Comparison of ENCODE assay signal across 24 mouse cellular contexts in the genomic region with DNA sequence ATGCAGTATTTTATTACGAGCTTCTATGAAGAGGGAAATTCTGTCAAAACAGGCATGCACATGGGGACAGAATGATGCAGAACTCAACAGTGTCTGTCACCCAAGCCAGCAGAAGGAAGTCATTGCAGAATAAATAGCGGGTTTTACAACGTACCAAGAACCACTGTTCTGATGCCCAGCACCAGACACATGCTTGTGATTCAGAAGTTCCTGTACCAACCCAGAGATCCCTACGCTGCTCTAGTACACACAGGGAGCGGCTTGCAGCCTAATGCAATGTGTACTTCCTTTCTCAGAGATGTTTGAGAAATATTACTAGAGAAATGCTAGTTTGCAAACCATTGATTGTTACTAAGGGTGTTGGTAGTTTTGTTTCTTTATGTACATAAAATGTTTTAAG. TPM values are rescaled to one million over a fixed set of nuclear protein-coding genes. Genes with fewer than 3 reads are reported as not detected.
"Had no signal": no experiment of that assay in that cellular context is flagged by ENCODE, and none has a peak within 500 bp of the region (broad histone marks: within the 10 kb centered on the region; RNA-seq: fewer than 3 reads in every experiment).

No protein-coding gene starts in this region.

- H3K27me3 ChIP-seq: heart, embryonic 13.5 days; heart, embryonic 15.5 days; hindbrain, embryonic 13.5 days; hindbrain, embryonic 15.5 days; intestine, embryonic 15.5 days; limb, embryonic 13.5 days; limb, embryonic 15.5 days had no signal

- H3K9ac ChIP-seq: heart, embryonic 13.5 days; heart, embryonic 15.5 days; hindbrain, embryonic 13.5 days; hindbrain, embryonic 15.5 days; intestine, embryonic 15.5 days; limb, embryonic 13.5 days; limb, embryonic 15.5 days had no signal

- H3K4me3 ChIP-seq: heart, adult 2 months; heart, embryonic 13.5 days; heart, embryonic 15.5 days; hindbrain, embryonic 13.5 days; hindbrain, embryonic 15.5 days; intestine, embryonic 15.5 days; layer of hippocampus, adult 2 months; left cerebral cortex, adult 2 months; limb, embryonic 13.5 days; limb, embryonic 15.5 days had no signal

- ATAC-seq: inflammation-experienced regulatory T-cells, adult 6 months; intestine, embryonic 15.5 days; intestine, postnatal 0 days had no signal

- H3K9me3 ChIP-seq: heart, embryonic 13.5 days; heart, embryonic 15.5 days; hindbrain, embryonic 13.5 days; hindbrain, embryonic 15.5 days; intestine, embryonic 15.5 days; limb, embryonic 13.5 days; limb, embryonic 15.5 days had no signal

- H3K4me1 ChIP-seq: heart, embryonic 13.5 days; heart, embryonic 15.5 days; hindbrain, embryonic 13.5 days; hindbrain, embryonic 15.5 days; intestine, embryonic 15.5 days; limb, embryonic 13.5 days; limb, embryonic 15.5 days had no signal

- H3K4me2 ChIP-seq: heart, embryonic 11.5 days; heart, embryonic 13.5 days; heart, embryonic 15.5 days; hindbrain, embryonic 13.5 days; hindbrain, embryonic 15.5 days; intestine, embryonic 15.5 days; limb, embryonic 13.5 days; limb, embryonic 15.5 days had no signal

- H3K36me3 ChIP-seq: heart, embryonic 13.5 days; heart, embryonic 15.5 days; hindbrain, embryonic 13.5 days; intestine, embryonic 15.5 days; limb, embryonic 13.5 days; limb, embryonic 15.5 days had no signal

- DNase-seq: gastrocnemius, postnatal 10 days; gastrocnemius, postnatal 25 days; heart, adult 11 months; heart, adult 2 months; heart, postnatal 14 days; heart, postnatal 36 days; kidney, adult 18-20 months; kidney, adult 8-10 months; kidney, postnatal 10 days; kidney, postnatal 25 days; kidney, postnatal 4 days had no signal

- H3K27ac ChIP-seq: heart, adult 2 months; heart, embryonic 13.5 days; heart, embryonic 15.5 days; hindbrain, embryonic 13.5 days; hindbrain, embryonic 15.5 days; intestine, embryonic 15.5 days; layer of hippocampus, adult 2 months; left cerebral cortex, adult 2 months; limb, embryonic 13.5 days; limb, embryonic 15.5 days had no signal

RNA-seq across cellular contexts. Expression of gene Abca8b, which starts 58.7 kb away (rescaled TPM):
- total RNA-seq: hematopoietic stem cell, adult 5-6 weeks had no signal
- polyA plus RNA-seq: inflammation-experienced regulatory T-cells, adult 6 months had no signal
